Mouse (Mus musculus): ENCODE data around the gene Hdac10. TPM values are rescaled to one million over a fixed set of nuclear protein-coding genes. Genes with fewer than 3 reads are reported as not detected.

Gene Hdac10
- polyA plus RNA-seq, 2 experiments: 5.3 to 8.1 TPM

DNA sequence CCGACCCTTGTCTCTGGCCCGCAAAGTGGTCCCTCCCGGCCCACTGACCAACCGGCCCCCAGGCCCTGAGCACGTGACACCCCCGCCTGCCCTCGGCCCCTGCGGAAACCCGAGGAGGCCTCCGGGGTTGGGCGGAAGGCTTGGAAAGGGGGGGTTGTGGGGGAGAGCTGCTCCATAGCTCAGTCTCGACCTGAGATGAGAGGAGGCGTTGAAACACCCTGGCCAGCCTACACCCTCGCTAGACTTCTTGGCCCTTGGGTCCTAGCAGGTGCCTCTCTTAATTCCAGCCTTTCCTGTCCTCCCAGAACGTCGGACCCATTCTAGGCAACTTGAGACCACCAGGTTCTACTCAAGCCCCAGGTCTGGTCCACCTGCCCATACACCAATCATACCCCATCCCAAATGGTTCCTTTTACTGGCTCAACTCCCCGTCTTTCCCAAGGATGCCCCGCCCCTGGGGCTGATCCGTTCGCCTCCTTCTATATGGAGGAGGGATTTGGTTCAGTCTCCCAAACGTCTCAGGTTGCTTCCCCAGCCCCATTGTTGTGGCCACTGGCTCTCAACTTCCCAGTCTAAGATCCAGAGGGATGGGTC is 12.3 kb upstream of the Hdac10 start, which contains the start of gene Mapk12:
Mapk12 (minus strand) TSS at position 45 of the 594 bp plus-strand sequence.
- Histone ChIP-seq H3K36me3 (replicated peaks; ENCODE audit: control insufficient read depth, insufficient read depth, low read depth) (no peaks in the 10 kb centered on the region), H3K4me3 (ENCODE audit: insufficient read depth in 1 of 2, low read depth in 2 of 2, low read length in 2 of 2) (peak within 1 kb of the TSS; percentile 15 to 16; a peak in 2 of 4 replicates), H3K27ac (no peak within 1 kb of the TSS), H3K27me3 (ENCODE audit: control insufficient read depth, insufficient read depth, low read length) (peaks cover 50% of the 10 kb centered on the region), H3K4me2 (ENCODE audit: low read depth) (peak within 1 kb of the TSS; percentile 32), H3K9ac (replicated peaks) (no peak within 1 kb of the TSS), H3K4me1 (replicated peaks; ENCODE audit: control insufficient read depth in 2 of 2, insufficient read depth in 2 of 2, low read length in 1 of 2) (no peaks in the 10 kb centered on the region), H3K9me3 (ENCODE audit: control insufficient read depth, low read length) (no peaks in the 10 kb centered on the region)
- WGBS (ENCODE audit: insufficient replicate concordance): 3% methylated on average over 21 of the region's 21 CpGs
- no peak for DNase-seq (ENCODE audit: low read depth in 3 of 3, low spot score in 3 of 3)
- TF ChIP-seq CTCF (IDR thresholded peaks at IDR 0.05; ENCODE audit: low read depth) (no peak), EP300 (IDR thresholded peaks at IDR 0.05; ENCODE audit: low read depth) (no peak)
- ATAC-seq (ENCODE audit: insufficient read depth): no peak

DNA sequence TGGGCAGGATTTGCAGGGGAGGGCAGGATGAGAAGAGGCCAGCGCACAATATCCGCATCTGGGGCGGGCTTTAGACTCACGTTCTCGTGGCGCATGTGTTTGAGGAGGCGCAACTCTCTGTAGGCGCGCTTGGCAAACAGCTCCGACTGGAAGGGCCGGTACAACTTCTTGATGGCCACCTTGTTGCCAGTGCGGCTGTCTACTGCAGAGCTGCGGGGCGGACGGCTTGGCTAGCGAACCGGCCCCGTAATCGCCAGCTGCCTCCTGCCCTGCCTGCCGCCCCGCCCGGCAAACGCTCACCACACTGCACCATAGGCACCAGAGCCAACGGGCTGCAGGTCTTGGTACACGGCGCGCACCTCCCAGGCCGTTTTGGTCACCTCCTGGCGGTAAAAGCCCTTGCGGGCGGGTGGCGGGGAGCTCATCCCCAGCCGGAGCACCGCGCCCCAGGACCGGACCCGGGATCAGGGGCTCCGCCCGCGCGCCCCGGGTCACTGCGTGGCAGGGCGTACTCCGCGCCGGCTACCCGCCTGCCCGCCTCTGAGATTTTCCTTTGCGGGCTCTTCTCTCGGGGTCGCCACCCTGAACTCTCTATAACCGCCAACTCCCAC is 11.7 kb upstream of the Hdac10 start:
- no peak overlapping the region for H3K9ac ChIP-seq (replicated peaks)
- no peaks in the 10 kb centered on the region for H3K9me3 ChIP-seq (ENCODE audit: control insufficient read depth, low read length)
- H3K36me3 ChIP-seq (replicated peaks; ENCODE audit: control insufficient read depth, insufficient read depth, low read depth): no peaks in the 10 kb centered on the region
- ATAC-seq (ENCODE audit: insufficient read depth) (no peak), DNase-seq (ENCODE audit: low read depth in 3 of 3, low spot score in 3 of 3) (no peak)
- TF ChIP-seq CTCF (IDR thresholded peaks at IDR 0.05; ENCODE audit: low read depth): no peak
- TF ChIP-seq EP300 (IDR thresholded peaks at IDR 0.05; ENCODE audit: low read depth): no peak
- WGBS (ENCODE audit: insufficient replicate concordance): under 1% methylated on average over 53 of the region's 53 CpGs
- H3K27ac ChIP-seq: no peak overlapping the region
- H3K4me3 ChIP-seq (ENCODE audit: insufficient read depth in 1 of 2, low read depth in 2 of 2, low read length in 2 of 2): peak overlapping the region; percentile 15 to 16; a peak in 2 of 4 replicates
- peak overlapping the region; percentile 32 for H3K4me2 ChIP-seq (ENCODE audit: low read depth)
- no peaks in the 10 kb centered on the region for H3K4me1 ChIP-seq (replicated peaks; ENCODE audit: control insufficient read depth in 2 of 2, insufficient read depth in 2 of 2, low read length in 1 of 2)
- H3K27me3 ChIP-seq (ENCODE audit: control insufficient read depth, insufficient read depth, low read length): peaks cover 48% of the 10 kb centered on the region

GRCm38 (mm10) chr15:89138531-89138930 is 10.0 kb upstream of the Hdac10 start:
- H3K36me3 ChIP-seq (replicated peaks; ENCODE audit: control insufficient read depth, insufficient read depth, low read depth): no peaks in the 10 kb centered on the region
- TF ChIP-seq EP300 (IDR thresholded peaks at IDR 0.05; ENCODE audit: low read depth) (no peak), CTCF (IDR thresholded peaks at IDR 0.05; ENCODE audit: low read depth) (no peak)
- 71% methylated on average over 6 of the region's 6 CpGs for WGBS (ENCODE audit: insufficient replicate concordance)
- H3K9ac ChIP-seq (replicated peaks): no peak overlapping the region
- no peak overlapping the region for H3K4me3 ChIP-seq (ENCODE audit: insufficient read depth in 1 of 2, low read depth in 2 of 2, low read length in 2 of 2)
- ATAC-seq (ENCODE audit: insufficient read depth): no peak
- peaks cover 48% of the 10 kb centered on the region for H3K27me3 ChIP-seq (ENCODE audit: control insufficient read depth, insufficient read depth, low read length)
- H3K4me1 ChIP-seq (replicated peaks; ENCODE audit: control insufficient read depth in 2 of 2, insufficient read depth in 2 of 2, low read length in 1 of 2): no peaks in the 10 kb centered on the region
- H3K27ac ChIP-seq: no peak overlapping the region
- no peaks in the 10 kb centered on the region for H3K9me3 ChIP-seq (ENCODE audit: control insufficient read depth, low read length)
- no peak overlapping the region for H3K4me2 ChIP-seq (ENCODE audit: low read depth)
- DNase-seq (ENCODE audit: low read depth in 3 of 3, low spot score in 3 of 3): no peak

DNA sequence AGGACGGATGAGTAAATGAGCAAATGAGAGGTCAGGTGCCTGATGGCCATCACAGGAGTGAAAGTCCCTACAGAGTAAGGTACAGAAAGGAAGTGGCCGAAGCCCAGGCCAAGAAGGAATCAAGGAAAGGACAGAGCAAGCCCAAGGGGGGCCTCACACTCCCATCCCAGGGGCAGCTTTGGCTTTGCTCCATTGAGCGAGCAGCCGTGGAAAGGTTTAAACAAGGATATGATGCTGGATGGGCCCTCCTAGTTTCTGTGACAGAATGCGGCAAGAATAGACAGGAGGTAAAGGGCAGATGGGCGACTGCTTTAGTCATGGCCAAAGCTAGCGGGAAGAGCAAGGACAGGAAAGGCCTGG is 9.5 kb upstream of the Hdac10 start:
- Histone ChIP-seq H3K4me3 (ENCODE audit: insufficient read depth in 1 of 2, low read depth in 2 of 2, low read length in 2 of 2) (no peak overlapping the region), H3K9me3 (ENCODE audit: control insufficient read depth, low read length) (no peaks in the 10 kb centered on the region), H3K4me2 (ENCODE audit: low read depth) (no peak overlapping the region), H3K4me1 (replicated peaks; ENCODE audit: control insufficient read depth in 2 of 2, insufficient read depth in 2 of 2, low read length in 1 of 2) (no peaks in the 10 kb centered on the region), H3K9ac (replicated peaks) (no peak overlapping the region), H3K27me3 (ENCODE audit: control insufficient read depth, insufficient read depth, low read length) (peaks cover 48% of the 10 kb centered on the region), H3K36me3 (replicated peaks; ENCODE audit: control insufficient read depth, insufficient read depth, low read depth) (no peaks in the 10 kb centered on the region), H3K27ac (no peak overlapping the region)
- DNase-seq (ENCODE audit: low read depth in 3 of 3, low spot score in 3 of 3): no peak
- TF ChIP-seq CTCF (IDR thresholded peaks at IDR 0.05; ENCODE audit: low read depth) (no peak), EP300 (IDR thresholded peaks at IDR 0.05; ENCODE audit: low read depth) (no peak)
- no peak for ATAC-seq (ENCODE audit: insufficient read depth)
- 63% methylated on average over 7 of the region's 7 CpGs for WGBS (ENCODE audit: insufficient replicate concordance)

DNA sequence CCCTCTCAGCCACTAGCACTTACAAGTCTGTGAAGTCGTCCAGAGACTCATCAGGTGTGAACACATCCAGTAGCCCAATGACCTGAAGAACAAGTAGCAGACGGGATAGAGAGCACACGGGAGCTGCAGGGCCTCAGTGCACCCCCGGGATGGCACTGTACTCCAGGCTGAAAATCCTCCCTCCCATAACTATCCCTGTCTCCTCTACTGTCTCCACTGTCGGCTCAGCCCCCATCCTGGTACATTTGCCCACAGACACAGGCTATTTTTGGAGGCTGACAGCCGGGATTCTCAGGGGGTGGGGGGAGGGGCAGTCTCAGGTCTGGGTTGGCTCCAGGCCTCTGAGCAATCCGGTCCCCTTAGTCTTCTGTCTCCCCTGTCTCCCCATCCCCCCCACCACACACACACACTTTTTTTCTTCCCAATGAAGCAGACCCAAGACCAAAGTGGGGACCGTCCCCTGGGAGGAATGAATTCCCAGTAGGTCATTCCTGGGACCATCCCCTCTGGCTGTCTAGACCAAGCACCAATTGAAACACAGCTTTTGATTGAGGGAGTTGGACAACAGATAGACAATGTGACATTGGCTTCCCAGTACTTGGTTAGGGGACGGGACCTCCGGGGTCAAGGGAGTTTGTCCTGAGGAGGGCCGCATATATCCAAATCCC is 9.0 kb upstream of the Hdac10 start:
- 54% methylated on average over 11 of the region's 11 CpGs for WGBS (ENCODE audit: insufficient replicate concordance)
- no peak for TF ChIP-seq EP300 (IDR thresholded peaks at IDR 0.05; ENCODE audit: low read depth)
- TF ChIP-seq CTCF (IDR thresholded peaks at IDR 0.05; ENCODE audit: low read depth): no peak
- no peak overlapping the region for H3K4me2 ChIP-seq (ENCODE audit: low read depth)
- DNase-seq (ENCODE audit: low read depth in 3 of 3, low spot score in 3 of 3) (no peak), ATAC-seq (ENCODE audit: insufficient read depth) (no peak)
- H3K4me3 ChIP-seq (ENCODE audit: insufficient read depth in 1 of 2, low read depth in 2 of 2, low read length in 2 of 2): no peak overlapping the region
- no peak overlapping the region for H3K9ac ChIP-seq (replicated peaks)
- no peaks in the 10 kb centered on the region for H3K36me3 ChIP-seq (replicated peaks; ENCODE audit: control insufficient read depth, insufficient read depth, low read depth)
- H3K4me1 ChIP-seq (replicated peaks; ENCODE audit: control insufficient read depth in 2 of 2, insufficient read depth in 2 of 2, low read length in 1 of 2): no peaks in the 10 kb centered on the region
- no peaks in the 10 kb centered on the region for H3K9me3 ChIP-seq (ENCODE audit: control insufficient read depth, low read length)
- no peak overlapping the region for H3K27ac ChIP-seq
- H3K27me3 ChIP-seq (ENCODE audit: control insufficient read depth, insufficient read depth, low read length): peaks cover 44% of the 10 kb centered on the region

Measured in liver, embryonic 14.5 days (tissue).